Comparison of ENCODE assay signal across 8 mouse cellular contexts in genomic region chr15:99470971-99471676, GRCm38 (mm10). TPM values are rescaled to one million over a fixed set of nuclear protein-coding genes. Genes with fewer than 3 reads are reported as not detected.
DNase-seq lines count a peak whose midpoint lies in the region; ATAC-seq lines count a peak whose summit lies in the region.

No protein-coding gene starts in this region.

- ATAC-seq in embryonic facial prominence, embryonic 14.5 days (ENCODE audit: low read depth), result no peak
- ATAC-seq in midbrain, embryonic 12.5 days (ENCODE audit: low FRiP score, low read depth), result no peak

- no peaks in the 10 kb centered on the region for H3K9me3 ChIP-seq in embryonic facial prominence, embryonic 14.5 days (ENCODE audit: control insufficient read depth, low read length)
- no peaks in the 10 kb centered on the region for H3K9me3 ChIP-seq in midbrain, embryonic 12.5 days

- H3K27ac ChIP-seq in embryonic facial prominence, embryonic 14.5 days (replicated peaks; ENCODE audit: low read depth, low read length), result no peak overlapping the region
- H3K27ac ChIP-seq in midbrain, embryonic 12.5 days (replicated peaks), result no peak overlapping the region

- DNase-seq in adrenal gland, adult (ENCODE audit: inconsistent age in 2 of 2, low spot score in 1 of 2), result peak; percentile 54 to 85
- no peak for DNase-seq in adrenal gland, adult 8-10 months
- peak; percentile 58 for DNase-seq in adrenal gland, postnatal 25 days
- DNase-seq in embryonic facial prominence, embryonic 14.5 days (ENCODE audit: low spot score), result peak; percentile 58
- peak; percentile 71 to 74 for DNase-seq in heart, postnatal 36 days
- DNase-seq in left cerebral cortex, postnatal 25 days (ENCODE audit: low spot score in 2 of 2), result peak; percentile 47 to 55
- peak; percentile 41 to 76 for DNase-seq in spleen, postnatal 4 days (ENCODE audit: low spot score in 2 of 2)

- no peak overlapping the region for H3K4me3 ChIP-seq in embryonic facial prominence, embryonic 14.5 days (ENCODE audit: low read depth, low read length)
- no peak overlapping the region for H3K4me3 ChIP-seq in midbrain, embryonic 12.5 days

- H3K36me3 ChIP-seq in embryonic facial prominence, embryonic 14.5 days (ENCODE audit: control insufficient read depth, insufficient read depth, low read length), result peaks cover 22% of the 10 kb centered on the region
- H3K36me3 ChIP-seq in midbrain, embryonic 12.5 days, result peaks cover 15% of the 10 kb centered on the region

- H3K4me2 ChIP-seq in embryonic facial prominence, embryonic 14.5 days (ENCODE audit: low read depth, low read length), result no peak overlapping the region
- H3K4me2 ChIP-seq in midbrain, embryonic 12.5 days (replicated peaks), result no peak overlapping the region; the same call in 1 of the 2 replicates

- no peak overlapping the region for H3K9ac ChIP-seq in embryonic facial prominence, embryonic 14.5 days (ENCODE audit: low read depth, low read length)
- H3K9ac ChIP-seq in midbrain, embryonic 12.5 days (replicated peaks), result 0 out of 2 replicates have a peak overlapping the region, but pooled peaks have one; percentile 28

- intact Hi-C loops in heart, postnatal 36 days (cut with DNase I), result loop anchor here (1.0 to 5.0 kb wide), 2 partner anchors 55 to 154 kb away; no protein-coding TSS in a partner anchor
- intact Hi-C loops in left cerebral cortex, postnatal 25 days (cut with DNase I), result loop anchor here (5.0 kb wide), 1 partner anchor 154 kb away; no protein-coding TSS in a partner anchor

- peaks cover 12% of the 10 kb centered on the region for H3K4me1 ChIP-seq in embryonic facial prominence, embryonic 14.5 days (ENCODE audit: control insufficient read depth, insufficient read depth, low read length)
- peaks cover 12% of the 10 kb centered on the region for H3K4me1 ChIP-seq in midbrain, embryonic 12.5 days

- 64% methylated on average over 17 of the region's 17 CpGs for WGBS in embryonic facial prominence, embryonic 14.5 days
- 65% methylated on average over 17 of the region's 17 CpGs for WGBS in midbrain, embryonic 12.5 days

- no peaks in the 10 kb centered on the region for H3K27me3 ChIP-seq in embryonic facial prominence, embryonic 14.5 days (replicated peaks; ENCODE audit: control insufficient read depth, insufficient read depth, low read length)
- H3K27me3 ChIP-seq in midbrain, embryonic 12.5 days, result no peaks in the 10 kb centered on the region

RNA-seq across cellular contexts. Expression of gene Bcdin3d, which starts 3.4 kb away (rescaled TPM):
- total RNA-seq in adrenal gland, adult 8-10 months (2022), result 1 to 10 TPM; 5.2 to 8.1 (median 7.1) TPM
- total RNA-seq in adrenal gland, postnatal 25 days (2021), result 6.2 and 7.7 TPM in 2 replicates
- 10.8 and 12.9 TPM in 2 replicates for polyA plus RNA-seq in embryonic facial prominence, embryonic 14.5 days (2014; fragmentation: Nextera tagmentation; extraction: Ambion mirVana)
- 1 to 10 TPM; 3.2 to 3.4 TPM for total RNA-seq in heart, postnatal 36 days (2021)
- total RNA-seq in left cerebral cortex, postnatal 25 days (2021), result 1 to 10 TPM; 4.6 to 4.9 TPM
- 19.9 and 20.1 TPM in 2 replicates for polyA plus RNA-seq in midbrain, embryonic 12.5 days (2016; fragmentation: Nextera tagmentation; extraction: Ambion mirVana)

RNA-seq across cellular contexts. Expression of gene Nckap5l, which starts 13.6 kb away (rescaled TPM):
- 10 to 100 TPM; 20.2 to 54.8 (median 28.3) TPM for total RNA-seq in adrenal gland, adult 8-10 months (2022)
- 40.6 and 42.1 TPM in 2 replicates for total RNA-seq in adrenal gland, postnatal 25 days (2021)
- 12.5 and 13.1 TPM in 2 replicates for polyA plus RNA-seq in embryonic facial prominence, embryonic 14.5 days (2014; fragmentation: Nextera tagmentation; extraction: Ambion mirVana)
- total RNA-seq in heart, postnatal 36 days (2021), result 1 to 10 TPM; 6.9 to 8.8 TPM
- total RNA-seq in left cerebral cortex, postnatal 25 days (2021), result 10 to 100 TPM; 16.8 to 22.3 TPM
- polyA plus RNA-seq in midbrain, embryonic 12.5 days (2016; fragmentation: Nextera tagmentation; extraction: Ambion mirVana), result 12.9 and 15.8 TPM in 2 replicates

RNA-seq across cellular contexts. Expression of gene Faim2, which starts 56.8 kb away (rescaled TPM):
- total RNA-seq in adrenal gland, adult 8-10 months (2022), result 10 to 100 TPM; 33.7 to 54.7 (median 43.2) TPM
- total RNA-seq in adrenal gland, postnatal 25 days (2021), result 24.3 TPM in 2 replicates
- 1.1 and 1.5 TPM in 2 replicates for polyA plus RNA-seq in embryonic facial prominence, embryonic 14.5 days (2014; fragmentation: Nextera tagmentation; extraction: Ambion mirVana)
- under 1 TPM; 0.31 to 0.33 TPM for total RNA-seq in heart, postnatal 36 days (2021)
- 100 to 1,000 TPM; 318 to 355 TPM for total RNA-seq in left cerebral cortex, postnatal 25 days (2021)
- 2.0 and 3.1 TPM in 2 replicates for polyA plus RNA-seq in midbrain, embryonic 12.5 days (2016; fragmentation: Nextera tagmentation; extraction: Ambion mirVana)

Comparison
In these comparisons a context has a peak if more than half of its experiments do, and no peak if none do; other contexts are left out.
1. RNA of gene Faim2, which starts 56.8 kb away (total RNA-seq): 318 to 355 TPM in left cerebral cortex, postnatal 25 days, 33.7 to 54.7 TPM in adrenal gland, adult 8-10 months and 24.3 TPM in adrenal gland, postnatal 25 days; 0.31 to 0.33 TPM in heart, postnatal 36 days; every median in the first group is over 10 times any median in the second.